Mouse (Mus musculus): ENCODE data around the gene Mthfr. TPM values are rescaled to one million over a fixed set of nuclear protein-coding genes. Genes with fewer than 3 reads are reported as not detected.

Mthfr gene
- polyA plus RNA-seq, 1 experiment from 2014 or later: 18.7 TPM

GRCm38 (mm10) chr4:148011332-148011731 lies 27.5 kb upstream of the Mthfr start:
- DNase-seq (ENCODE audit: low spot score) (no peak), ATAC-seq (ENCODE audit: low FRiP score) (no peak)
- H3K27ac ChIP-seq: no peak overlapping the region
- peaks cover 100% of the 10 kb centered on the region for H3K36me3 ChIP-seq (replicated peaks; ENCODE audit: control insufficient read depth, insufficient read depth)
- no peaks in the 10 kb centered on the region for H3K9me3 ChIP-seq (ENCODE audit: control insufficient read depth, low read length)
- H3K4me3 ChIP-seq (replicated peaks; ENCODE audit: low read length): no peak overlapping the region
- 71% methylated on average over 3 of the region's 3 CpGs for WGBS
- no peak overlapping the region for H3K9ac ChIP-seq
- H3K4me1 ChIP-seq (replicated peaks; ENCODE audit: control insufficient read depth, insufficient read depth, low read length): no peaks in the 10 kb centered on the region
- H3K4me2 ChIP-seq (replicated peaks): no peak overlapping the region
- no peaks in the 10 kb centered on the region for H3K27me3 ChIP-seq (ENCODE audit: control insufficient read depth, insufficient read depth, low read length)

GRCm38 (mm10) chr4:148012216-148012615 lies 26.7 kb upstream of the Mthfr start:
- peaks cover 100% of the 10 kb centered on the region for H3K36me3 ChIP-seq (replicated peaks; ENCODE audit: control insufficient read depth, insufficient read depth)
- H3K27ac ChIP-seq: no peak overlapping the region
- ATAC-seq (ENCODE audit: low FRiP score): no peak
- H3K4me3 ChIP-seq (replicated peaks; ENCODE audit: low read length): no peak overlapping the region
- H3K27me3 ChIP-seq (ENCODE audit: control insufficient read depth, insufficient read depth, low read length): no peaks in the 10 kb centered on the region
- WGBS: over 99% methylated on average over 4 of the region's 4 CpGs
- no peaks in the 10 kb centered on the region for H3K4me1 ChIP-seq (replicated peaks; ENCODE audit: control insufficient read depth, insufficient read depth, low read length)
- no peak overlapping the region for H3K9ac ChIP-seq
- H3K4me2 ChIP-seq (replicated peaks): no peak overlapping the region
- DNase-seq (ENCODE audit: low spot score): no peak
- H3K9me3 ChIP-seq (ENCODE audit: control insufficient read depth, low read length): no peaks in the 10 kb centered on the region

- ATAC-seq (ENCODE audit: low FRiP score) (no peak), DNase-seq (ENCODE audit: low spot score) (no peak)
- H3K9me3 ChIP-seq (ENCODE audit: control insufficient read depth, low read length): no peaks in the 10 kb centered on the region
- H3K4me3 ChIP-seq (replicated peaks; ENCODE audit: low read length): no peak overlapping the region
- H3K27me3 ChIP-seq (ENCODE audit: control insufficient read depth, insufficient read depth, low read length): no peaks in the 10 kb centered on the region
- H3K4me2 ChIP-seq (replicated peaks): no peak overlapping the region
- H3K27ac ChIP-seq: no peak overlapping the region
- peaks cover 100% of the 10 kb centered on the region for H3K36me3 ChIP-seq (replicated peaks; ENCODE audit: control insufficient read depth, insufficient read depth)
- WGBS: 83% methylated on average over 10 of the region's 10 CpGs
- H3K9ac ChIP-seq: no peak overlapping the region
- no peaks in the 10 kb centered on the region for H3K4me1 ChIP-seq (replicated peaks; ENCODE audit: control insufficient read depth, insufficient read depth, low read length)
Observed at GRCm38 (mm10) chr4:148015418-148015817, 23.5 kb upstream of the Mthfr start.

GRCm38 (mm10) chr4:148016981-148017380 lies 21.9 kb upstream of the Mthfr start:
- DNase-seq (ENCODE audit: low spot score) (no peak), ATAC-seq (ENCODE audit: low FRiP score) (no peak)
- Histone ChIP-seq H3K9me3 (ENCODE audit: control insufficient read depth, low read length) (no peaks in the 10 kb centered on the region), H3K27ac (no peak overlapping the region), H3K4me2 (replicated peaks) (no peak overlapping the region), H3K9ac (no peak overlapping the region), H3K4me1 (replicated peaks; ENCODE audit: control insufficient read depth, insufficient read depth, low read length) (no peaks in the 10 kb centered on the region), H3K4me3 (replicated peaks; ENCODE audit: low read length) (no peak overlapping the region), H3K36me3 (replicated peaks; ENCODE audit: control insufficient read depth, insufficient read depth) (peaks cover 99% of the 10 kb centered on the region), H3K27me3 (ENCODE audit: control insufficient read depth, insufficient read depth, low read length) (no peaks in the 10 kb centered on the region)
- WGBS: 90% methylated on average over 3 of the region's 3 CpGs

- peaks cover 99% of the 10 kb centered on the region for H3K36me3 ChIP-seq (replicated peaks; ENCODE audit: control insufficient read depth, insufficient read depth)
- peak overlapping the region; percentile 44 for H3K27ac ChIP-seq
- ATAC-seq (ENCODE audit: low FRiP score): peak; percentile 74; the same call in 1 of the 2 replicates
- no peak overlapping the region for H3K9ac ChIP-seq
- H3K4me3 ChIP-seq (replicated peaks; ENCODE audit: low read length): no peak overlapping the region
- no peak for DNase-seq (ENCODE audit: low spot score)
- H3K4me1 ChIP-seq (replicated peaks; ENCODE audit: control insufficient read depth, insufficient read depth, low read length): no peaks in the 10 kb centered on the region
- WGBS: 50% methylated on average over 2 of the region's 2 CpGs
- no peaks in the 10 kb centered on the region for H3K27me3 ChIP-seq (ENCODE audit: control insufficient read depth, insufficient read depth, low read length)
- H3K4me2 ChIP-seq (replicated peaks): no peak overlapping the region
- H3K9me3 ChIP-seq (ENCODE audit: control insufficient read depth, low read length): no peaks in the 10 kb centered on the region
Observed at GRCm38 (mm10) chr4:148018410-148018809, 20.5 kb upstream of the Mthfr start.

GRCm38 (mm10) chr4:148024003-148024402 lies 14.9 kb upstream of the Mthfr start:
- Histone ChIP-seq H3K4me1 (replicated peaks; ENCODE audit: control insufficient read depth, insufficient read depth, low read length) (no peaks in the 10 kb centered on the region), H3K4me3 (replicated peaks; ENCODE audit: low read length) (no peak overlapping the region), H3K4me2 (replicated peaks) (no peak overlapping the region), H3K9ac (no peak overlapping the region), H3K36me3 (replicated peaks; ENCODE audit: control insufficient read depth, insufficient read depth) (peaks cover 99% of the 10 kb centered on the region), H3K27me3 (ENCODE audit: control insufficient read depth, insufficient read depth, low read length) (no peaks in the 10 kb centered on the region), H3K27ac (no peak overlapping the region), H3K9me3 (ENCODE audit: control insufficient read depth, low read length) (no peaks in the 10 kb centered on the region)
- ATAC-seq (ENCODE audit: low FRiP score) (no peak), DNase-seq (ENCODE audit: low spot score) (no peak)
- 94% methylated on average over 3 of the region's 3 CpGs for WGBS

- Histone ChIP-seq H3K36me3 (replicated peaks; ENCODE audit: control insufficient read depth, insufficient read depth) (peaks cover 90% of the 10 kb centered on the region), H3K9me3 (ENCODE audit: control insufficient read depth, low read length) (no peaks in the 10 kb centered on the region), H3K4me3 (replicated peaks; ENCODE audit: low read length) (no peak overlapping the region), H3K27me3 (ENCODE audit: control insufficient read depth, insufficient read depth, low read length) (no peaks in the 10 kb centered on the region), H3K9ac (no peak overlapping the region), H3K27ac (no peak overlapping the region), H3K4me2 (replicated peaks) (no peak overlapping the region), H3K4me1 (replicated peaks; ENCODE audit: control insufficient read depth, insufficient read depth, low read length) (no peaks in the 10 kb centered on the region)
- DNase-seq (ENCODE audit: low spot score): no peak
- 91% methylated on average over 7 of the region's 7 CpGs for WGBS
- ATAC-seq (ENCODE audit: low FRiP score): no peak
Observed at GRCm38 (mm10) chr4:148029297-148029696, 9.6 kb upstream of the Mthfr start.

GRCm38 (mm10) chr4:148030506-148030905 lies 8.4 kb upstream of the Mthfr start:
- no peaks in the 10 kb centered on the region; the same call in 1 of the 2 replicates for H3K4me1 ChIP-seq (replicated peaks; ENCODE audit: control insufficient read depth, insufficient read depth, low read length)

GRCm38 (mm10) chr4:148033858-148034410 lies 4.9 kb upstream of the Mthfr start:
- 61% methylated on average over 7 of the region's 7 CpGs for WGBS

More at GRCm38 (mm10) chr4:148030506-148030905, 8.4 kb upstream of the Mthfr start:
- Histone ChIP-seq H3K36me3 (replicated peaks; ENCODE audit: control insufficient read depth, insufficient read depth) (peaks cover 89% of the 10 kb centered on the region), H3K27ac (no peak overlapping the region), H3K9me3 (ENCODE audit: control insufficient read depth, low read length) (no peaks in the 10 kb centered on the region), H3K4me2 (replicated peaks) (no peak overlapping the region), H3K27me3 (ENCODE audit: control insufficient read depth, insufficient read depth, low read length) (no peaks in the 10 kb centered on the region), H3K9ac (no peak overlapping the region), H3K4me3 (replicated peaks; ENCODE audit: low read length) (no peak overlapping the region)
- no peak for ATAC-seq (ENCODE audit: low FRiP score)
- DNase-seq (ENCODE audit: low spot score): no peak
- 89% methylated on average over 5 of the region's 5 CpGs for WGBS

GRCm38 (mm10) chr4:148035440-148035839 lies 3.4 kb upstream of the Mthfr start:
- DNase-seq (ENCODE audit: low spot score): no peak
- ATAC-seq (ENCODE audit: low FRiP score): no peak
- Histone ChIP-seq H3K9me3 (ENCODE audit: control insufficient read depth, low read length) (no peaks in the 10 kb centered on the region), H3K9ac (no peak overlapping the region), H3K4me2 (replicated peaks) (no peak overlapping the region), H3K27ac (no peak overlapping the region), H3K36me3 (replicated peaks; ENCODE audit: control insufficient read depth, insufficient read depth) (peaks cover 59% of the 10 kb centered on the region), H3K27me3 (ENCODE audit: control insufficient read depth, insufficient read depth, low read length) (no peaks in the 10 kb centered on the region), H3K4me1 (replicated peaks; ENCODE audit: control insufficient read depth, insufficient read depth, low read length) (peaks cover 23% of the 10 kb centered on the region), H3K4me3 (replicated peaks; ENCODE audit: low read length) (no peak overlapping the region)
- WGBS: 90% methylated on average over 3 of the region's 3 CpGs

More at GRCm38 (mm10) chr4:148033858-148034410, 4.9 kb upstream of the Mthfr start:
- Histone ChIP-seq H3K9ac (no peak overlapping the region), H3K4me3 (replicated peaks; ENCODE audit: low read length) (no peak overlapping the region), H3K27me3 (ENCODE audit: control insufficient read depth, insufficient read depth, low read length) (no peaks in the 10 kb centered on the region), H3K27ac (no peak overlapping the region), H3K4me2 (replicated peaks) (no peak overlapping the region), H3K36me3 (replicated peaks; ENCODE audit: control insufficient read depth, insufficient read depth) (peaks cover 72% of the 10 kb centered on the region), H3K4me1 (replicated peaks; ENCODE audit: control insufficient read depth, insufficient read depth, low read length) (peaks cover 11% of the 10 kb centered on the region), H3K9me3 (ENCODE audit: control insufficient read depth, low read length) (no peaks in the 10 kb centered on the region)
- ATAC-seq (ENCODE audit: low FRiP score): no peak
- no peak for DNase-seq (ENCODE audit: low spot score)
